ENCODE assay signal across 18 mouse cellular contexts in genomic region chr5:68361581-68362211, GRCm38 (mm10).
DNase-seq lines count a peak whose midpoint lies in the region; ATAC-seq and TF ChIP-seq lines count a peak whose summit lies in the region.
"Had no signal": no experiment of that assay in that cellular context is flagged by ENCODE, and none has a peak within 500 bp of the region (broad histone marks: within the 10 kb centered on the region; RNA-seq: fewer than 3 reads in every experiment).

No protein-coding gene starts in this region.

- H3K27ac ChIP-seq in kidney, postnatal 0 days: no peak overlapping the region
- H3K27ac ChIP-seq in neural tube, embryonic 14.5 days (ENCODE audit: low read depth, low read length): no peak overlapping the region
- no peak overlapping the region for H3K27ac ChIP-seq in neural tube, embryonic 15.5 days (replicated peaks)
- no peak overlapping the region for H3K27ac ChIP-seq in hindbrain, postnatal 0 days
- H3K27ac ChIP-seq in stomach, embryonic 16.5 days (ENCODE audit: low read length): no peak overlapping the region
- H3K27ac ChIP-seq: neural tube, embryonic 13.5 days had no signal

- no peak overlapping the region for H3K9ac ChIP-seq in kidney, postnatal 0 days (ENCODE audit: low read depth, low read length)
- no peak overlapping the region for H3K9ac ChIP-seq in neural tube, embryonic 14.5 days (replicated peaks; ENCODE audit: low read depth, low read length)
- H3K9ac ChIP-seq in neural tube, embryonic 15.5 days (replicated peaks): no peak overlapping the region
- H3K9ac ChIP-seq in hindbrain, postnatal 0 days (replicated peaks; ENCODE audit: low read length): no peak overlapping the region
- no peak overlapping the region for H3K9ac ChIP-seq in stomach, embryonic 16.5 days (ENCODE audit: low read length)
- H3K9ac ChIP-seq: liver, postnatal 0 days; neural tube, embryonic 13.5 days had no signal

- DNase-seq in kidney, postnatal 0 days (ENCODE audit: low spot score): no peak
- no peak for DNase-seq in kidney, adult 9 months
- DNase-seq in hindbrain, postnatal 0 days (ENCODE audit: low spot score): no peak
- DNase-seq in Muller cell, postnatal 12 days (ENCODE audit: inconsistent ontology term): no peak
- DNase-seq: adrenal gland, postnatal 14 days; cerebellum, adult 2 months; gastrocnemius, postnatal 14 days; heart, postnatal 36 days; layer of hippocampus, postnatal 36 days; liver, postnatal 0 days; thymus, postnatal 14 days had no signal

- WGBS in kidney, postnatal 0 days: 70% methylated on average over 3 of the region's 3 CpGs
- WGBS in neural tube, embryonic 14.5 days: 85% methylated on average over 3 of the region's 3 CpGs
- WGBS in neural tube, embryonic 15.5 days: 78% methylated on average over 3 of the region's 3 CpGs
- WGBS in hindbrain, postnatal 0 days: 81% methylated on average over 3 of the region's 3 CpGs
- WGBS in stomach, embryonic 16.5 days: 86% methylated on average over 3 of the region's 3 CpGs

- no peaks in the 10 kb centered on the region for H3K27me3 ChIP-seq in kidney, postnatal 0 days (ENCODE audit: insufficient read depth, low read length)
- no peaks in the 10 kb centered on the region for H3K27me3 ChIP-seq in neural tube, embryonic 14.5 days (ENCODE audit: control insufficient read depth, insufficient read depth, low read length)
- no peaks in the 10 kb centered on the region for H3K27me3 ChIP-seq in neural tube, embryonic 15.5 days (replicated peaks)
- H3K27me3 ChIP-seq in hindbrain, postnatal 0 days (ENCODE audit: insufficient read depth, low read length): no peaks in the 10 kb centered on the region
- no peaks in the 10 kb centered on the region for H3K27me3 ChIP-seq in stomach, embryonic 16.5 days (ENCODE audit: control insufficient read depth, insufficient read depth, low read length)
- H3K27me3 ChIP-seq: neural tube, embryonic 13.5 days had no signal

- H3K4me1 ChIP-seq in kidney, postnatal 0 days (replicated peaks; ENCODE audit: insufficient read depth, low read length): no peaks in the 10 kb centered on the region
- H3K4me1 ChIP-seq in neural tube, embryonic 14.5 days (ENCODE audit: control insufficient read depth, insufficient read depth, low read length): no peaks in the 10 kb centered on the region
- H3K4me1 ChIP-seq in neural tube, embryonic 15.5 days: no peaks in the 10 kb centered on the region
- H3K4me1 ChIP-seq in hindbrain, postnatal 0 days (ENCODE audit: insufficient read depth, low read length): no peaks in the 10 kb centered on the region
- H3K4me1 ChIP-seq in stomach, embryonic 16.5 days (ENCODE audit: control insufficient read depth, insufficient read depth, low read length): no peaks in the 10 kb centered on the region
- H3K4me1 ChIP-seq: neural tube, embryonic 13.5 days had no signal

- 0 out of 2 replicates have a peak, but pooled peaks have one; percentile 29 for ATAC-seq in kidney, postnatal 0 days (replicated peaks; ENCODE audit: low FRiP score, low read depth)
- ATAC-seq in neural tube, embryonic 14.5 days (ENCODE audit: low read depth): peak; percentile 34; the same call in 1 of the 2 replicates
- ATAC-seq in neural tube, embryonic 15.5 days (ENCODE audit: low FRiP score): no peak
- 0 out of 2 replicates have a peak, but pooled peaks have one; percentile 21 for ATAC-seq in hindbrain, postnatal 0 days
- ATAC-seq in stomach, embryonic 16.5 days (ENCODE audit: insufficient read depth, low FRiP score): peak; percentile 62
- ATAC-seq: CD4-positive, CD25-positive, alpha-beta regulatory T cell, adult 4 months; intestine, postnatal 0 days; liver, postnatal 0 days had no signal

- H3K36me3 ChIP-seq in kidney, postnatal 0 days (ENCODE audit: insufficient read depth, low read length): no peaks in the 10 kb centered on the region
- H3K36me3 ChIP-seq in neural tube, embryonic 14.5 days (ENCODE audit: control insufficient read depth, insufficient read depth, low read length): no peaks in the 10 kb centered on the region
- no peaks in the 10 kb centered on the region for H3K36me3 ChIP-seq in neural tube, embryonic 15.5 days
- no peaks in the 10 kb centered on the region for H3K36me3 ChIP-seq in hindbrain, postnatal 0 days (ENCODE audit: insufficient read depth, low read length)
- no peaks in the 10 kb centered on the region for H3K36me3 ChIP-seq in stomach, embryonic 16.5 days (ENCODE audit: control insufficient read depth, insufficient read depth, low read length)
- H3K36me3 ChIP-seq: neural tube, embryonic 13.5 days had no signal

- no peaks in the 10 kb centered on the region for H3K9me3 ChIP-seq in kidney, postnatal 0 days (replicated peaks; ENCODE audit: low read length)
- no peaks in the 10 kb centered on the region for H3K9me3 ChIP-seq in neural tube, embryonic 14.5 days (ENCODE audit: control insufficient read depth, low read length)
- H3K9me3 ChIP-seq in neural tube, embryonic 15.5 days (replicated peaks): no peaks in the 10 kb centered on the region
- no peaks in the 10 kb centered on the region for H3K9me3 ChIP-seq in hindbrain, postnatal 0 days (ENCODE audit: low read length)
- H3K9me3 ChIP-seq in stomach, embryonic 16.5 days (replicated peaks; ENCODE audit: control insufficient read depth, low read length): no peaks in the 10 kb centered on the region
- H3K9me3 ChIP-seq: neural tube, embryonic 13.5 days had no signal

- no peak for TF ChIP-seq CTCF in kidney, postnatal 0 days (IDR thresholded peaks at IDR 0.05; ENCODE audit: low read depth)
- no peak for TF ChIP-seq CTCF in hindbrain, postnatal 0 days (IDR thresholded peaks at IDR 0.05; ENCODE audit: low read depth)

- H3K4me2 ChIP-seq in kidney, postnatal 0 days (ENCODE audit: low read length): no peak overlapping the region
- H3K4me2 ChIP-seq in neural tube, embryonic 14.5 days (ENCODE audit: low read depth, low read length): no peak overlapping the region
- H3K4me2 ChIP-seq in neural tube, embryonic 15.5 days: no peak overlapping the region
- no peak overlapping the region for H3K4me2 ChIP-seq in hindbrain, postnatal 0 days (ENCODE audit: low read depth, low read length)
- no peak overlapping the region for H3K4me2 ChIP-seq in stomach, embryonic 16.5 days (ENCODE audit: low read depth, low read length)
- H3K4me2 ChIP-seq: neural tube, embryonic 13.5 days had no signal

- H3K4me3 ChIP-seq in kidney, postnatal 0 days (replicated peaks; ENCODE audit: low read depth, low read length): no peak overlapping the region
- H3K4me3 ChIP-seq in neural tube, embryonic 14.5 days (ENCODE audit: low read depth, low read length): no peak overlapping the region
- H3K4me3 ChIP-seq in neural tube, embryonic 15.5 days (replicated peaks): no peak overlapping the region
- H3K4me3 ChIP-seq in hindbrain, postnatal 0 days (ENCODE audit: low read length): no peak overlapping the region
- no peak overlapping the region for H3K4me3 ChIP-seq in stomach, embryonic 16.5 days (replicated peaks; ENCODE audit: low read length)
- H3K4me3 ChIP-seq: erythroblast, embryonic 14.5 days; neural tube, embryonic 13.5 days had no signal
